Mouse (Mus musculus): ENCODE results near the gene Zfp281.

DNA sequence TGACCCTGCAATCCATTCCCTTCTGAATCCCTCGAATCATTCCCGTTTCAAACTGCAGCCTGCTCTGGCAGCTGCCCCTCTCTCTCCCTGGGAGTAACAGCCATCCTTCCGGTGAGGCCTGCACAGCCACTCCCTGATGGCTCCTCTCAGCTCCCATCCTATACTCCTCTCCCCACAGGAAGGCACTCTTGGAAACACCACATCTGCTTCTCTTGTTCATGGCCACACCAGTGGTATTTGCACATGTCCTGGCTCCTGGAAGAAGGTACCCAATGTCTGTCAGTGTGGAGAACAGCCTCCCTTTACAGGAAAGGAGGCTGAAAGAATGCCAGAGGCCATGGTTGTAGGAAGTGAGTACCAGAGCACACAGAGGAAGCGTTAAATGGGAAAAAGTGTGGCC is 19.8 kb downstream of the Zfp281 start:
- TF ChIP-seq CTCF (conservative IDR thresholded peaks at IDR 0.05; ENCODE audit: insufficient read depth, insufficient read length, low read depth, low read length) (no peak), POLR2A (IDR thresholded peaks at IDR 0.05; ENCODE audit: low read depth, low read length) (no peak)

All from kidney, adult 2 months (tissue).